Mouse (Mus musculus) neural tube, embryonic 14.5 days (tissue): ENCODE data around the gene 4930451I11Rik. TPM values are rescaled to one million over a fixed set of nuclear protein-coding genes. Genes with fewer than 3 reads are reported as not detected.
A peak's percentile ranks its signal among the peaks of the same experiment; 100 is the strongest.

Source experiments
- ATAC-seq: fragments of 200-750 bp; cut with Nextera tagmentation; 2 replicates; pipeline ENCODE4 v1.8.0; 2017; ENCODE audit warnings: low read depth, mild to moderate bottlenecking, moderate TSS enrichment, moderate library complexity
- H3K27ac ChIP-seq: fragments of 300-500 bp; sonication (generic); 2 replicates; pipeline ENCODE4 v1.5.1; 2014; ENCODE audit warnings: low read depth, mild to moderate bottlenecking, control low read depth, low read length, moderate library complexity, mixed read lengths
- H3K27me3 ChIP-seq: fragments of 300-500 bp; sonication (generic); 2 replicates; pipeline ENCODE4 v1.6.1; 2014; ENCODE audit warnings: low read length; ENCODE audit not compliant: control insufficient read depth, insufficient read depth
- H3K36me3 ChIP-seq: fragments of 300-500 bp; sonication (generic); 2 replicates; pipeline ENCODE4 v1.6.1; 2014; ENCODE audit warnings: low read length, mixed read lengths; ENCODE audit not compliant: control insufficient read depth, insufficient read depth
- H3K4me1 ChIP-seq: fragments of 300-500 bp; sonication (generic); 2 replicates; pipeline ENCODE4 v1.6.1; 2014; ENCODE audit warnings: low read length; ENCODE audit not compliant: control insufficient read depth, insufficient read depth
- H3K4me2 ChIP-seq: fragments of 300-500 bp; sonication (generic); 2 replicates; pipeline ENCODE4 v1.6.1; 2014; ENCODE audit warnings: mild to moderate bottlenecking, low read depth, low read length, control low read depth
- H3K4me3 ChIP-seq: fragments of 300-500 bp; sonication (generic); 2 replicates; pipeline ENCODE4 v1.5.1; 2014; ENCODE audit warnings: low read depth, low read length, control low read depth, mixed read lengths
- H3K9ac ChIP-seq: fragments of 300-500 bp; sonication (generic); replicated peaks from 2 replicates; pipeline ENCODE4 v1.6.1; 2014; ENCODE audit warnings: low read depth, mild to moderate bottlenecking, control low read depth, low read length, mixed read lengths
- H3K9me3 ChIP-seq: fragments of 300-500 bp; sonication (generic); 2 replicates; pipeline ENCODE4 v1.6.1; 2016; ENCODE audit warnings: low read length; ENCODE audit not compliant: control insufficient read depth
- WGBS: fragments of 180-500 bp; shearing (Covaris S2); extraction: QIAGEN DNeasy Blood & Tissue Kit; methylation state at CpG from one replicate; pipeline ENCODE4 v1.1.7; 2014; 5-methylcytosine and 5-hydroxymethylcytosine counted together
- polyA plus RNA-seq: library from polyadenylated mRNA; unstranded; fragments of >200 nt; fragmentation: Nextera tagmentation; extraction: Ambion mirVana; gene quantifications from 2 replicates; pipeline ENCODE4 v1.2.1, GENCODE M21; 2014

4930451I11Rik gene
- polyA plus RNA-seq, 1 experiment from 2014 or later = not detected

DNA sequence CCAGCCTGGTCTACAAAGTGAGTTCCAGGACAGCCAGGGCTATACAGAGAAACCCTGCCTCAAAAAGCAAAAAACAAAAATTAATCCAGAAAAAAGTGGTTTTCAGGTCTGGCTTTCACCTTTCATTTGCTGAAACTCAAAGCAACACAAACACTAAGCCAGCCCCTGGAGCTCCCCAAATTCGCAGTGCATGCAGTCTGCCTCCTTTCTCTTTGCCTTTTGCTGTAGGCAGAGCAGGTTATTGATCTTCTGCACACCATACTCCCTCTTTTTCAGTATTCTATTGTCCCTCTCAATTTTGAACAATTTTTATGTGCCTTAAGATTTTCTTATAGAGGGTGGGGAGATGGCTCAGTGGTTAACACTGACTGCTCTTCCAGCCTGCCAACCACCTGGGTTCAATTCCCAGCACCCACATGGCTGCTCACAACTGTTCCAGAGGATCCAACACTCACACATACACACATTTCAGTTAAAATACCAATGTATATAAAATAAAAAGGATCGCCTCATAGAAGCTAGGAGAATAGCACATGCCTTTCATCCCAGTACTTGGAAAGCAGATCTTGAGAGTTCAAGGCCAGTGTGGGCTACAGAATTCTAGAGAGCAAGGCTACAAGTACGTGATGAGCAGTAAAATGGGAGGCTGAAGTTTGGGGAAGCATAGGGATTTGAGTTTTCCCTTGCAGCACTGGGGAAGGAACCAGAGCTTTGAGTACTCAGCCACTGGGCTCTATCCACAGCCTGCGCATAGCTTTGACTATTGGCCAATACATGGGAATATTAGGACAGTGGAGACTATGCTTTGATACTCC, 37.8 kb downstream of the 4930451I11Rik start:
- no peaks in the 10 kb centered on the region for H3K27me3 ChIP-seq
- ATAC-seq = no peak
- H3K27ac ChIP-seq = no peak overlapping the region
- no peak overlapping the region for H3K4me3 ChIP-seq
- H3K4me2 ChIP-seq = no peak overlapping the region
- peaks cover 37% of the 10 kb centered on the region for H3K36me3 ChIP-seq
- peaks cover 24% of the 10 kb centered on the region for H3K4me1 ChIP-seq
- H3K9ac ChIP-seq = no peak overlapping the region
- H3K9me3 ChIP-seq = no peaks in the 10 kb centered on the region
- WGBS = 74% methylated on average over 4 of the region's 4 CpGs

DNA sequence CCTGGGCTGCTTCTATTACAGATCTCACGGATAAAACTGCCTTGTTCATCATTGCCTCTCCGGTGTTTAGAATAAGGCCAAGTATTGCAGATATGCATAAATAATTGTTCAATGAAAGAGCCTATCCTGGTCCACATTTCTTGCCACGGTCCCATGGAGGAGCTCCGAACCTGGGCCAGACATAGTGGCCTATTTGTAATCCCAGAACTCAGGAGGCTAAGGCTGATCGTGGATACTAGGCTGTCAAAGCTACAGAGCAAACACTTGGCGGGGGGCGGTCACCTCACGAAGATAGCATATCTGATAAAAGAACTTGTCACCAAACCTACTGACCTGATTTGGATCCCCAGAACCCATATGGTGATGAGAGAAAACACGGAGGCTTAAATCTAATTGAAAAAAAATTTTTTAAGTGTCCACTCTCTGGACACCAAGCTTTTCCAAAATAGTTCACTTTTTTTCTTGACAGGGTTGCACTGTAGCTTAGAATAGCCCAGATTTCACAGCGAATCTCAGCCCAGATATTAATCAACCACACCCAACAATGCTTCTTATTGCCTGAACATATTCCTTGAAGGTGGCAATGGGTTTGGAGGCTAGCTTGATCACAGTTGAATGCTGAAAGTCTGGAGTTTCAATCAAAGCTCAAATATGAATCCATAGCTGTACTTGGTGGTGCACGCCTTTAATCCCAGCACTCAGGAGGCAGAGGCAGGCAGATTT, 38.6 kb downstream of the 4930451I11Rik start:
- H3K36me3 ChIP-seq = peaks cover 42% of the 10 kb centered on the region
- ATAC-seq = peak; percentile 13; the same call in 1 of the 2 replicates

DNA sequence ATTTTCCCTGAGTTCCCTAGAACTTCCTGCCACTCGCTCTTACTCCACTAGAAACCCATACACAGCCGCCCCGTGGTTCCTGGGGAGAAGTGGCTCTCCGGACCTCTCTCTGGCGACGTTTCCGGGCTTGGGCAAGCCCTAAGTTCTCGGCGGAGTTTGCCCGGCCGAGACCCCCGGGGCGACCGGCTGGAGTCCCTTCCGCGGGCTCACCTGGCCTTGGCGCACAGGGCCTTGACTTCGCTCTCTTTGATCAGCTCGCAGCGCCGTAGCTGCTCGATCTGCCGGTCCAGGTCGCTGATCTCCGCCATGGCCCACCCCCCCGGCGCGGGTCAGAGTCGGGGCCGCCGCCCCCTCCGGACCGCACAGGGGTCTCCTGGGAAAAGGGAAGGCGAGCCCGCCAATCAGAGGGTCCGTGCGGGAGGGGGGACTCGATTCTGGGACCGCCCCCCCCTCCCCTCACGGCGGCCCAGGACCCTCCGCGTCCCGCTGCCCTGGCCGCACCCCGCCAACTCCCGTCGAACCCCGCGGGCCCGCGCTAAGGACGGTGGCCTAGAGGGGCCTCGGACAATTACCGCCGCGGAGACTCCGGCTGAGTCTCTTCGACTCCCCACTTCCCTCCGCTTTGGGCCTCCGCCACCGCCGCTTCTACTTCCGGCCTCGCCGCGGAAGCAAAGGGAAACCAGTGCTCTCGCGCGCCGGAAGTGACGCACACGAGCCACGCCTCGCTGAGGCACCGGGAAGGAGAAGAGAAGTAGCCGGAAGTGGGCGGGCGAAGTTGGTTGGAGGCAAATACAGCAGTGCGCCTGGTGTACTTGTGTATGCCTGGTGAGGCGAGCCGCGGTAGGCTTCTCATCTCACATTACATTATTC, 39.4 kb downstream of the 4930451I11Rik start, which contains the start of gene Ppp4c:
Gene Ppp4c, minus strand, starts transcription at position 646 of the 870 bp plus-strand sequence.
- H3K4me3 ChIP-seq = peak within 1 kb of the TSS; percentile 90
- peaks cover 12% of the 10 kb centered on the region for H3K4me1 ChIP-seq
- H3K27me3 ChIP-seq = no peaks in the 10 kb centered on the region
- WGBS = under 1% methylated on average over 68 of the region's 83 CpGs
- peak; percentile 94 for ATAC-seq
- peak within 1 kb of the TSS; percentile 91 for H3K27ac ChIP-seq
- no peaks in the 10 kb centered on the region for H3K9me3 ChIP-seq
- peaks cover 50% of the 10 kb centered on the region for H3K36me3 ChIP-seq
- H3K9ac ChIP-seq = peak within 1 kb of the TSS; percentile 82
- peak within 1 kb of the TSS; percentile 81 for H3K4me2 ChIP-seq

More for the DNA sequence above, 38.6 kb downstream of the 4930451I11Rik start:
- H3K9ac ChIP-seq = peak overlapping the region; percentile 82
- 31% methylated on average over 11 of the region's 11 CpGs for WGBS
- H3K4me2 ChIP-seq = peak overlapping the region; percentile 81
- peak overlapping the region; percentile 90 for H3K4me3 ChIP-seq
- no peaks in the 10 kb centered on the region for H3K9me3 ChIP-seq
- no peaks in the 10 kb centered on the region for H3K27me3 ChIP-seq
- peaks cover 20% of the 10 kb centered on the region for H3K4me1 ChIP-seq
- peak overlapping the region; percentile 91 for H3K27ac ChIP-seq

DNA sequence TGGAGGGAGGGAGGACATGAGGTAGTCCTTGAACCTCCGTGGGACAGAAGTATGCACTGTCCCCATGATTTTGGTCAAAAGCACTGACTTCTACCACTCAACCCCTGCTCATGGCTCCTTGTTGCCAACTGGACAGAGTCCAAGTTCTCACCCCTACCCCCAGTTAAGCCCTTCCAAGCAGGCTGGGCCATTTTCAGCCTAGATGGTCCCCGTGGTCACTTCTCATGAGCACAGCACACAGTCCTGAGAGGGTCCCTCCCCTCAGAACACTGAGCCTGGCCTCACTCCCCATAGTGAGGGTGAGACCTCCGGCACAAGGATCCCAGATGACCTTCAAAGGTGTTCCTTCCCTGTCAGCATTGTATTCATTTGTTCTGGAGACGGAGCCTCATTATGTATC, 42.3 kb downstream of the 4930451I11Rik start:
- Histone ChIP-seq H3K36me3 (peaks cover 48% of the 10 kb centered on the region), H3K27ac (no peak overlapping the region), H3K4me2 (no peak overlapping the region), H3K9ac (no peak overlapping the region), H3K27me3 (no peaks in the 10 kb centered on the region), H3K4me3 (no peak overlapping the region), H3K4me1 (peaks cover 7% of the 10 kb centered on the region; the same call in 1 of the 2 replicates), H3K9me3 (no peaks in the 10 kb centered on the region)
- 95% methylated on average over 4 of the region's 4 CpGs for WGBS
- no peak for ATAC-seq

DNA sequence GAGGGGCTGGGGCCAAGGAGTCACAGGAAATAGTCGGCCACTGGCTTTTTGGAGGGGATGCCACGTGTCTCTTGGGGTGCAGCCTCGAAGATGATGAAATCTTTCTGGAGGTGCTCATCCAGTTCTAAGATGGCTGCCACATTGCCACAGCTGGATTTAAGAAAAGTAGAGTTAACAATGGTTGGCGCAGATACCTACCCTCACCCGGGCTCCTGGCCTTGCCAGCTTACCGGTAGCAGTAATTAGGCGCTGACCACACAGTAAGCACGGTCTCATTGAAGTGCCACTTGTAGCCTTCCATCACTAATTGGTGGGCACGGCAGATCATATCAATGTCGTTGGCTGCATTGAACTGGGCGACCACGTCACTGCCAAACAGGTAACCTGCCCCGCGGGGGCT, 45.3 kb downstream of the 4930451I11Rik start:
- peaks cover 47% of the 10 kb centered on the region for H3K36me3 ChIP-seq
- H3K27me3 ChIP-seq = no peaks in the 10 kb centered on the region
- WGBS = 92% methylated on average over 14 of the region's 14 CpGs
- H3K9ac ChIP-seq = no peak overlapping the region
- H3K27ac ChIP-seq = no peak overlapping the region
- H3K4me3 ChIP-seq = no peak overlapping the region
- H3K4me2 ChIP-seq = no peak overlapping the region
- ATAC-seq = no peak
- no peaks in the 10 kb centered on the region for H3K9me3 ChIP-seq
- peaks cover 9% of the 10 kb centered on the region; the same call in 1 of the 2 replicates for H3K4me1 ChIP-seq

DNA sequence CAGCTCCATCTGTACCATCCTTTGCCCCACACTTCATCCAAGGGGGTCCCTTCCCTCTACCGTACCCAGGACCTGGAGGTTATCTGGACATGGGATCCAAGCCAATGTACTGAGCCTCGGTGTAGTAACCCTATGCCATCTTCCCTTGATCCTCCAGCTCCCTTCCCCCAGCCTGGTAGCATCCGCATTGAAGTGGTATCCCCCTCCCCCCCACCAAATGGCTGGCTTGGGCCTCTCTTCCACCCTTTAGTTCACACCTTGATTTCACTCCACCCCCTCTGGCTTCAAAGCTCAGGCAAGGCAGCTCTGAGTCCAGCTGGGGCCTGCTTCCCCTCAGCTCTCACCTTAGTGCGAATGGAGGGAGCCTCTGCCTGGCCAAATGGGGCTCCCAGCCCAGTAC, 46.4 kb downstream of the 4930451I11Rik start:
- peaks cover 15% of the 10 kb centered on the region; the same call in 1 of the 2 replicates for H3K4me1 ChIP-seq
- H3K27me3 ChIP-seq = no peaks in the 10 kb centered on the region
- 86% methylated on average over 4 of the region's 4 CpGs for WGBS
- H3K9me3 ChIP-seq = no peaks in the 10 kb centered on the region
- no peak for ATAC-seq
- H3K27ac ChIP-seq = no peak overlapping the region
- H3K36me3 ChIP-seq = peaks cover 46% of the 10 kb centered on the region
- no peak overlapping the region for H3K4me3 ChIP-seq
- H3K9ac ChIP-seq = no peak overlapping the region
- H3K4me2 ChIP-seq = no peak overlapping the region

DNA sequence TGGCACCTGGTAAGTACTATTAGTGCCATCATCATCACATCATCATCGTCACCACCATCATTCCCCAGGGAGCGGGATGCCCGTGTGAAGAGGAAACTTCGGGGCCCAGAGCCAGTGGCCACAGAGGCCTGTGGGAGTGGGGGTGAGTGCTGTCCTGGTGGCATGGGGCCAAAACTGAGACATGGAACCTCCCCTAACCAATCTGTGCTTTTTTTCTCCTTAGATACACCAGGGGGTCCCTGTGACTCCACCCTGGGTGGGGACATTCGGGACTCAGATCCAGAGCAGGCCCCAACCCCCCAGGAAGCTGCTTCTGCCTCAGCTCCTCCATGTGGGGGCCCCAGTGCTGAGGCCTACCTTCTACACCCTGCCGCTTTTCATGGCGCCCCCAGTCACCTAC, 47.0 kb downstream of the 4930451I11Rik start:
- ATAC-seq = no peak
- Histone ChIP-seq H3K4me1 (peaks cover 15% of the 10 kb centered on the region; the same call in 1 of the 2 replicates), H3K27ac (no peak overlapping the region), H3K4me2 (no peak overlapping the region), H3K36me3 (peaks cover 40% of the 10 kb centered on the region), H3K9ac (no peak overlapping the region), H3K27me3 (no peaks in the 10 kb centered on the region), H3K9me3 (no peaks in the 10 kb centered on the region), H3K4me3 (no peak overlapping the region)
- 84% methylated on average over 7 of the region's 7 CpGs for WGBS

DNA sequence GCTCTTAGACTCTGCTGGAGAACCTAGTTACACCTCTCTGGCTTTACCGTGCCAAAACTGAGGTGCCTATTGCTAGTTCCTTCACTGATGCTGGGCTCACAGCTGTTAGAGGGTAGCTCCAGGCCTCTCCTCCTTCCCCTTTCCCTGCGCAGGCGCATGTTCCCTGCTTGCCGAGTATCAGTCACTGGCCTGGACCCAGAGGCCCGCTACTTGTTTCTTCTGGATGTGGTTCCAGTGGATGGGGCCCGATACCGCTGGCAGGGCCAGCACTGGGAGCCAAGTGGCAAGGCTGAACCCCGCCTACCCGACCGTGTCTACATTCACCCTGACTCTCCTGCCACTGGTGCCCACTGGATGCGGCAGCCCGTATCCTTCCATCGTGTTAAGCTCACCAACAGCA, 48.7 kb downstream of the 4930451I11Rik start:
- no peak for ATAC-seq
- Histone ChIP-seq H3K4me2 (no peak overlapping the region), H3K36me3 (peaks cover 29% of the 10 kb centered on the region), H3K4me3 (no peak overlapping the region), H3K4me1 (peaks cover 20% of the 10 kb centered on the region), H3K9ac (no peak overlapping the region), H3K27ac (no peak overlapping the region), H3K27me3 (no peaks in the 10 kb centered on the region), H3K9me3 (no peaks in the 10 kb centered on the region)
- WGBS = 84% methylated on average over 13 of the region's 13 CpGs
